Mouse (Mus musculus) adrenal gland, postnatal 4 days (tissue): ENCODE measurements around the gene Cd2bp2. TPM values are rescaled to one million over a fixed set of nuclear protein-coding genes. Genes with fewer than 3 reads are reported as not detected.

Source experiments
- DNase-seq, 2 experiments: peaks; one replicate each; pipeline ENCODE4 v3.0.0; 2021 to 2022; ENCODE audit warnings: low spot score in 2 of 2, mixed read lengths in 2 of 2
- total RNA-seq, 2 experiments: library from RNA; stranded (reverse); gene quantifications; 2 replicates each; pipeline ENCODE4 v1.2.3; 2021

Cd2bp2 gene
- total RNA-seq, 2 experiments from 2014 or later: 77.6 to 84.4 TPM

DNA sequence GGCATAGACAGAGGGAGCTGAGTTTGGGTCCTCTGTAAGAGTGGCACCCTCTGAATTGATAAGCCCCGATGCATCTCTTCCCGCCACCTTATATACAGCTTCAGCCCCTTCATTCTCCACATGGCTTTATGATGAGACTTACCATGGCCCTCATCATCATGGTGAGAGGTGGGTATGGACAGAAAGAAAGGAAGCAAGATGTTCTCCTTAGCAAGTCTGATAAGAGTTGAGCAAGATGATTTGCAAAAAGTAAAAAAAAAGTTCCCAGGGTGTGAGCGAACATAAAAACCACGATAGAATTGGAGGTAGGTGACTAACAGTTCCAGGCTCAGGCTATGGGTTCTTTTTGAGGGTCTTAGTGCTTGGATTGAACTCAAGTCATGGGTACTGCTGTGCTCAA is 22.8 kb upstream of the Cd2bp2 start:
- no peak for DNase-seq

DNA sequence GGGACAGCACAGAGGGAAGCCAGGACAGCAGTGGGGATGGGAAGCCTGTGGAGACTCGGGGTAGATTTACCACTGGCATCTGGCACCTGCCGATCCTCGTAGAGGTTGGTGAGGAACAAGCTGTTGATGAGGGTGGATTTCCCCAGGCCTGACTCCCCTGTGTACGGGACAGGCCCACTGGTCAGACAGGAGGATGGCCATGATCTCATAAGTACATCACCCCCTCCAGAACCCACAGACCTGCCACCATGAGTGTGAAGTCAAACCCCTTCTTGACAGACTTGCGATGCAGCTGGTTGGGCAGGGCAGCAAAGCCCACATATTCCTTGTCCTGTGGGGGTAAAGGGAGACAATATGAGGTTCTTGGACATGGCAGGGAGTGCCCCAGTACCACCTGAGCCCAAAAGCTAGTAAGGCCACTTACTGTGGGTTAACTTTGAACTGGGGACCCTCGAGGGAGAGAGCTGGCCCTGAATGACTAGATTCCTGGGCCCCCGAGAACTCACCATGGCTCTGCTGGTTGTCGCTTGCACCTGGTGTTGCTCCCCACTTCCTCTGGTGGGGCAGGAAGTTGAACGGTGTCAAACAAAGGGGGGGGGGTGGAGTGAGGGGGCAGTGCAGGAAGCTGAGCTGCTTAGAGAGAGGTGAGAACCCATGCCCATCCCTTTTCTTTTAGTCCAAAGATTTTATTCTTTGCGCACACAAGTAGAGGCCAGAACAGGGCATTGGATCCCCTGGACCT is 22.2 kb upstream of the Cd2bp2 start:
- no peak for DNase-seq

DNA sequence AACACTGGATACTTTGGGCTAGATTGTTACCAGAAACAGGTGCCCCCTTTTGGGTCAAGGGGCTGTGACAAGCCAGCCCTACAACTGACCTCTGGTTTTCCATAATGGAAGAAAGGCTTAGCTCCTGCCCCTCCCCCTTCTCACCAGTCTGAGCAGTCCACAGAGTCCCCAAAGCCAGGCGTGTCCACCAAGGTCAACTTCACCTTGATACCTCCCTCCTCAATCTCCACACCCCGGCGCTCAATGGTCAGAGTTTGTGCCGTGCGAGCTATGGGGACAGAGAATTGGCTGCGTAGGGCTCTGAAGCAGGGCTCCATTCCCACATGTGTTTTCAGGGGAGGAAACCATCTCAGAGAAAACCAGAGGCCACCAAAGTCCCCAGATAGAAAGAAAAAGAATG is 21.6 kb upstream of the Cd2bp2 start:
- DNase-seq: no peak

DNA sequence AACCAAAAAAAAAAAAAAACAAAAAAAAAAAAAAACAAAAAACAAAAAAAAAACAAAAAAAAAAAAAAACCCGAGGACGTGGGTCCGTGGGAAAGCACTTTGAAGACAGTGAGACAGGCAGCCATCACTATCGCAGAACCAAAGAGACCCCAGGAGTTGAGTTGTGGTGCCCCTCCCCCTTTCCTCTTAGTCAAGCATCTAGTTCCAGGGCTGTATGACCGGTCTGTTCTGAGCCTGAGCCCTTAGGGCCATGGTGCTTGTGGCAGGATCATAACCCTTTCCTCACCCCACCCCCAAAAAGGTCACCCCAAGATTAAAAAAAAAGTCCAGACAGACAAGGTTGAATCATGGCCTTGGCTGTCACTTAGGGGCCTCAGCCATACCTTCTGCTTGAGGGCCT is 20.5 kb upstream of the Cd2bp2 start:
- DNase-seq: no peak

DNA sequence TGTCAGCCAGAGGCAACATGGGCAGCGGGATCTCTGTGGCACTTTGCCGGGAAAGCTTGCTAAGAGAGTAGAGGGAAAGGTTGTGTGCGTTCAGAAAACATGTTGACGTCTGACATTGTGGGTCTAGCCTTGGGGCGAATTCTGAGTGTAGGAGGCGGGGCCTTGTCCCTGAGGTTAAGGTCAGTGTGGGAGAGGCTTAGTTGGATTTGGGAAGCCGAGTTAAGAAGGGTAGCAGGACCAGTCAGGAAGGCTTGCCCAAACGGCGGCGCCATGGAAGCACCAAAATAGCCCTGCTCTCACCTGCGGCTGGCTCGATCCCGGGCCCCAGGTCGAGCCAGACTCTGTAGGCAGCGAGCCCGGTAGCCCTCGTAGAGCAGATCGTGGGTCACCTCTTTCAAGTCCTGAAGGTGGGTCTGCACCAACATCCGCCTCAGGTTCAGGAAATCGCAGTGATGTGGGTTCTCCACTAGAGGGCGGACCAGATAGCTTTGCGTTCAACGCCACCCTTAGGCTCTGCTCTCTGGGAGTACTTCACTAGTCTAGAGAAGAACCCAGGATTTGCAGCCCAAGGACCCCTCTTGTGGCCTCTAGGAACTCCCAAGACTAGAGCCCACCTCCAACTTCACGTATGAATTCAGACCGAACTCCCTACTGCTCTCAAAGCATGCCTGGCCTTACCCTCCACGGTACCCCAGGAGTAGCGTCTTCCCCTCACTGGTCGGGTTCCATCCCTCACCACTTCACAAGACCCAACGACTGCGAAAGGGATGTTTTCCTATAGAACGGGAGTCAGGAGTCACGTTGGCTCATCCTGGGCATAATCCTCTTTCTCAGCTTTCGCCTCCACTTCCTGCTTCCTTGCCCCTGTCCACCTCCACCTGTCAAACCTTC is 19.4 kb upstream of the Cd2bp2 start:
- peak in 1 of 2 experiments; percentile 43 for DNase-seq

DNA sequence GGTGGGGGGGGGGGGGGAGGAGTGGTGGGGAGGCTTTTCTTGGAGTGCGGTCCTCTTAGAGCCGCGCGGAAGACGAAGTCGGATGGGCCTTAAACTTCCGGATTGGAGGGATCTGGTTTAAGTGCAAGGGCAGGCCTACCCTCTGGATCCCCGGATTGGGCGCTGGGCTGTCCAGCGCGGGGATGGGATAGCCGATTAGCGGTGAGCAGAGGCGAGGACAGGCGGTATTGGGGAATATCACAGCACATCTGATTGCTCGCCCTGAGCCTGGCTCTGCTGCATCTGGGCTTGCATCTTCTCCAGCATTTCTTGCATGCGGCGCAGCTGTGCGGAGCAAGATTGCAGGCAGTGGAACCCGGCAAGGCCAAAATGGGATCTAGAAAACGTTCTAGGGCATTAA is 18.7 kb upstream of the Cd2bp2 start:
- no peak for DNase-seq

DNA sequence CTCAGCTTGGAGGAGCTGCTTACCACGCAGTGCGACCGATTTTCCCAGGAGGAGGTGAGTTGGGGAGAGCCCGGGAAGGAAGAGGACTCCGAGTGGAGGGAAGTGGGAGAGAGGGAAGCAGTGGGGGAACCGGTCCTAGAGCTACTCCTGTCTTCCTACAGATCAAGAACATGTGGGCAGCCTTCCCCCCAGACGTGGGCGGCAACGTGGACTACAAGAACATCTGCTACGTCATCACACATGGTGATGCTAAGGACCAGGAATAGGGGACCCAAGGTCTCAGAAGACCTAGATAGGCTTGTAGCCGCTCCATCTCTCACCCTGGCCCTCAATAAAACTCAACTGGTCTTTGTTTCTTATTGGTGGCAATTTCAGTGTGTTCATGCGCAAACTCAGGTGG is 18.1 kb upstream of the Cd2bp2 start:
- no peak for DNase-seq

DNA sequence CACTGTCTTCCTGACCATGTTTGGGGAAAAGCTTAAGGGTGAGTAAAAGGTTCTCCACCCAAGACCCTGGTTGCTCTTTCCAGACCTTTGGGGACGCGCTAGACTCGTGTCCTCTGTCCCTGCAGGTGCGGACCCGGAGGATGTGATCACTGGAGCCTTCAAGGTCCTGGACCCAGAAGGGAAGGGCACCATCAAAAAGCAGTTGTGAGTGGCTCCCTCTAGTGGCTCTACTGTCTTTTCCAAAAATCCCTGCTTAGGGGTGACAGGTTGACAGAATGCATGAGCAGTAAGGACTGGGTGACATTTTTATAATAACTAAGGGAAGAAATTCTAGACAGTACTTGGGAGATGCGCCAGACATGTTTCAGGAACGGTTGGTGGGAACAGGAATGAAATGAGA is 17.6 kb upstream of the Cd2bp2 start:
- DNase-seq: no peak

DNA sequence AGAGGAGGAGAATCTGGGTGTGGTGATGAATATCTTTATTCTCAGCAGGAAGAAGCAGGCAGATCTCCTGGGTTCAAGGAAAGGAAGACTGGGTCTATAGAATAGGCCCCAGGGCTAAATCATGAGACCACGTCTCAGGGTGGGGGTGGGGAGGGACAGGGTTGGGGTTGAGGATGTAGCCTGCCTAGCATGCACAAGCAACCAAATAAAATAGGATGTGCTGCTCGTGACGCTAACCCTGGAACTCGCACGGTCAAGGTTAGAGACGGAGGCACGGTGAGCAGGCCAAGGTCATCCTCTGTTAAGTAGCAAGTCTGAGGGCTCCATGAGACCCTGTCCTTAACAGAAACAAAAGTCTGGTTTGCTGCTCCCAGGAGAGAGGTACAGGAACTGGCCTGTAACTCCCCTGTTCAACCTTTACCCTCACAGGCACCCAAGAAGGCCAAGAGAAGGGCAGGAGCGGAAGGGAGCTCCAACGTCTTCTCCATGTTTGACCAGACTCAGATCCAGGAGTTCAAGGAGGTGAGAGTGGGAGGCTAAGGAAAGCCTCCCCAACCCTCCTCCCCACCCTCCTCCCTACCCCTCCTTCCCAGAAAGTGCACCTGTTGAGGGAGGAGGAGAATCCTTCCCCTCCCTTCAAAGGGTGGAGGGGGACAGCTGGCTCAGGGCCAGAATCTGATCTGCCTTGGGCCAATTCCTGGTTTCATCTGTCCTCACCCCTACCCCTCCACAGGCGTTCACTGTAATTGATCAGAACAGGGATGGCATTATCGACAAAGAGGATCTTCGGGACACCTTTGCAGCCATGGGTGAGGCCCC is 16.8 kb upstream of the Cd2bp2 start:
- DNase-seq: no peak

DNA sequence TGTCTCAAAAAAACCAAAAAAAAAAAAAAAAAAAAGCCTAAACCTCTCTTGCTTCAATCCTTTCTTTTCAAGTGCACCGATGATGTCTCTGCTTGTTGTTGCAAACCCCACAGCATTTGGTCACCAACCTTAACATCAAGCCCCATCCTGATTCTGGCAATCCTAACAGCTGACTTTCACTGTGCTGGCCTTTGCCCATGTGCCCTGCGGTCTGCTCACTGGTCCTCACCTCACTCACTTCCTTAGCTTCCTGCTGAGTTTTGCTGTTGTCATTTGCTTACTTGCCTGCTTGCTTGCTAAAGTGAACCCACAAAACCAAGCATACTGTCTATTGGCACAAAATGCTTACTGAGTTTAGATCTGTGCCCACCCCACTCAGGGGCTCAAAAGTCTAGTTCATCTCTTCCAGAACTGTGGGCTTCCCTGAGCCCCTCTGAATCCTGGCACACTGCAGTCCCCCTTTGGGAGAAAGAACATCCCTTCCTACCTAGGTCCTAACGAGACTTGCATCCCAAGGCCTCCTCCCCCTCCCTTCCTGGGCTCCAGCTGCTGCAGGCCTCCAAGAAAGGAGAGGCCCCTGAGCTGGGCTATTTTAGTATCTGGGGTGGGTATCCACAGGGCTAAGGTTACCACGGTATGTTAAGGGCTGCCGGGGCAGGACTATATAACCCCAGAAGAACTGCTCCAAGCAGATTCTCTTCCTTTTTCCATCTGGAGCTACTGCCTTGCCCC is 15.3 kb upstream of the Cd2bp2 start:
- no peak for DNase-seq

DNA sequence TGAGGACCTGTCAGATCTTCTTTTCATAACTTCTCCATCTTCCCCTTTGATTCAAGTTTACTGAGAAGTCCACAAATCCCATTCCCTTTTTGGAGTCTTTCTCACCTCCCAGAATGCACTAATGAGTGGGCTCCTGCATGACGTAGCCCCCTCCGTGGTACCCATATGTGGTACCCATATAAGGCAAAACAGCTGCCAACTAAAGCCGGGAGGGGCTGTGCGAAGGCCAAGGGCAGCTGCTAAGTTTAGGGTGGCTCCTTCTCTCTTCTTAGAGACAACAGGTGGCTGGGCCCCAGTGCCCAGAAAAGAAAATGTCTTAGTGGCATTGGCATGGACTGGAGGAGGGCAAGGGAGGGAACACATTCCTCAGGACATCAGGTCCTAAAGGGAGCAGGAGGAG is 14.4 kb upstream of the Cd2bp2 start:
- DNase-seq: no peak

DNA sequence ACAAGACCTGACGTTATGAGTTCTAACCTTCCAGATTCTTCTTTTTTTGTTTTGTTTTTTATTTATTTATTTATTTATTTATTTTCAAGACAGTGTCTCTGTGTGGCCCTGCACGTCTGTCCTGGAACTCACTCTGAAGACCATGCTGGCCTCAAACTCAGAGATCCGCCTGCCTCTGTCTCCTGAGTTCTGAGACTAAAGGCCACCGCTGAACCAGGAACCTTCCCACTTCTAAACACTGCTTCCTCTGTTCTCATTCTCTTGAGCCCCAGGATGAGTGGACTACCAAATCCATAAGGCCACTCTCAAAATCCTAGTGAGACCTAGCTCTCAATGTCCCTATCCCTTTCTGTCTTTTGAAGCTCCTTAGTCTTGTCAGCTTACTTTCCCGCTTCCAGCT is 14.0 kb upstream of the Cd2bp2 start:
- no peak for DNase-seq

DNA sequence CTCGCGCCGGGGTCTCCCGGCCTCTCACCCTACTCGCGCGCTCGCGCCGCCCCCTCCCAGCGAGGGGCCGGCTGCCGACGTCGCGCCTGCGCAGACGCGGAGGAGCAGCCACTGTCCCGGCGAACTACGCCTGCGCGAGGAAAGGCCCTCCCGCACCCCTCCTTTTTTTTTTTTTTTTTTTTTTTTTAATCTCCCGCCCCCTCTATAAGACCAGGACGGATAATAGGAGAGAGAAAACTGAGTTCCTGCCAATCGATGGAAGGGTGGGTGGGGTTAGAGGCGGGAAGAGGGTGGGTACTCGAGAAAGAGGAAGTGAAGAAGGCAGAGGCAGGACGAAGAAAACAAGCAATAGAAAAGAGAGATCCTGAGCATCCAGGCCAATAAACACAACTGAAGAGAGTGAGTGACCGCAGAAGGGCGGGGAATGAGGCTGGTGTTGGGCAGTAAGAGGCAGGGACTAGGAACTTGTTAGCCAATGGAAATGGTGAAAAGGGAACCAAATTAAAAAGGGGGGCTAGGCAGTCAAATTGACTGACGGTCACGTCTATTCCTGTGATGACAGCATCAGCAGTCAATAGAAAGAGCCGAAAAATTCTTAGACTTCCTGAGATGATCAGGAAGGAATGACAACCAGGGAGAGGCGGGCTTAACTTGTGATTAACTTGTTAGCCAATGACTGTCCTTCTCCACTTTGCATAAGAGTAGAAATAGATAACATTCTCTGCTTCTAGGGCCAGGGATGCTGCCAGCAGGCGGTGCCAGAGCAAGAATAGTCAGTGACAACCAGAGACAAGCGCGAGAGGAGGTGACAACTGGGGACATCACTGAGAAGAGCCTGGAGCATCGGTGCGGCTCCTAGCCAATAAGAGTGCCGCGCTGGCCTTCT is 12.9 kb upstream of the Cd2bp2 start, which contains the start of gene Mylpf:
TSS of gene Mylpf (plus strand) at position 338 of the 886 bp plus-strand sequence.
- DNase-seq: peak; percentile 76 to 86

DNA sequence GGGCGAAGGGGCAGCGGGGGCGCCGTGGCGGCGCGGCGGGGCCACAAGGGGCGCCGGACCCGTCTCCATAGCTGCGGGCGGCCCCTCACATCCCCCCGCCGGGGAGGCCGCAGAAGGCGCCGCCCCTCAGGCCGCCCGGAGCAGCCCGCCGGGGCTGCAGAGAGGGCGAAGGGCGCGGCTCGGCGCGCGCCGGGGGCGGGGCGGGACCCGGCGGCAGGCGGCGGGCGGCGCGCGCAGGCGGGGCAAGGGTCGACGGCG is 12.4 kb upstream of the Cd2bp2 start, which contains the start of gene Tbc1d10b:
TSS of gene Tbc1d10b (minus strand) at position 174 of the 258 bp plus-strand sequence.
- DNase-seq: peak in 1 of 2 experiments; percentile 44

DNA sequence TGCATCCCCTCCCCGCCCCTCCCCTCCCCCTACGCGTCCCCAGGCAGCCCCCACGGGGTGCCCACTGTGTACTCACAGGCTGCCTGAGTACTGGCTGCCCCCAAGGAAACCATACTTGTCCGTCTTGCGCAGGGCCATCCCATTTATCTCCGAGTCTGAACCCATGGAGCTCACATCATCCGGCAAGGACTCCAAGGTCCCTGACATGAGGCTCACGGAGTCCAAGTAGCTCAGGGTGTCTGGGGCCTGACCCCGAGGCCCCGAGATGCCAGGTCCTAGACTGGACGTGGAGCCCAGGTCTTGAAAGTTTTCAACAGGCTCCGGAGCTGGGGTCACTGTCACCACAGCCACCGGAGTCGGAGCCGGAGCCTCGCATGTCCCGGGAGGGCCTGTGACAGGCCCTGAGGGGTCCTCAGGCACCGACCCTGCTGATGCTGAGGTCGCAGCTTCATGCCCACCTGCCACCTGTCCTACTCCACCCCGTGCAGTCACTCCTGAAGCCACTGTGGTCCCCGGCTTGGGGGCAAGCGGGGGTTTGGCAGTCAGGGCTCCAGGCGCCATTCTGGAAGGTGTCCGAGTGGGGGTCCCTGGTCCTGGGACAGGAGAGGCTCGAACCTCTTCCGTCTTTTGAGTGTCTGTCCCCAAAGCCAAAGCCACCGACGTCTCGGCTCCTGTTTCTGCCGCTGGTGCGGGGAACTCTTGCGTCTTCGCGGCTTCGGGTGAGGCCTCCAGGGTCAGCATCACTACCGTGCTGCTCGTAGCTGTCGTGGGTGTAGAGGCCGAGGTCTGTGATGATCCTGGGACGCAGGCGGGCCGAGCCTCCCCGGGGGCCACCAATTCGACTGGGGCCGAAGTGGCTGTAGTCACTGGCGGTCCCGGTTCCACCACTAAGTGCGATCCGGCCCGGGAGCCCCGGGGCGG is 11.8 kb upstream of the Cd2bp2 start:
- DNase-seq: peak in 1 of 2 experiments; percentile 27

DNA sequence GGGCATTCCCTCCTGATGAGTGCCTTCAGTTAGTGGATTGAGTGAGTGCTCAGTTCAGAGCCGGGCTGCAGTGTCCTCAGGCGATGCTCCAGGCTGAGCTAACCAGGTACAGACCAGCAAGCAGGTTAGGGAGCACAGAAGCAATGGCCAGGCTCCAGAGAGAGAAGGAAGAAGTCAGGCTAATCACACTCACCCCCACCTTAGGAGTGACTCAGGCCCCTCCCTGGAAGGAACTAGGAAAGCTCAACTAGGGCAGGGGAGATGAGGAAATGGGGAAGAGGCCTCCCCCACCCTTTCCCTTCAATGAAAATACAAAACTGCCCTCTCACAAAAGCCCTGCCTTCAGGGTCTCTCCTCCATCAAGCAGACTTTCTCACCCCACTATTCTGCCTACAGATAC is 10.8 kb upstream of the Cd2bp2 start:
- DNase-seq: no peak

DNA sequence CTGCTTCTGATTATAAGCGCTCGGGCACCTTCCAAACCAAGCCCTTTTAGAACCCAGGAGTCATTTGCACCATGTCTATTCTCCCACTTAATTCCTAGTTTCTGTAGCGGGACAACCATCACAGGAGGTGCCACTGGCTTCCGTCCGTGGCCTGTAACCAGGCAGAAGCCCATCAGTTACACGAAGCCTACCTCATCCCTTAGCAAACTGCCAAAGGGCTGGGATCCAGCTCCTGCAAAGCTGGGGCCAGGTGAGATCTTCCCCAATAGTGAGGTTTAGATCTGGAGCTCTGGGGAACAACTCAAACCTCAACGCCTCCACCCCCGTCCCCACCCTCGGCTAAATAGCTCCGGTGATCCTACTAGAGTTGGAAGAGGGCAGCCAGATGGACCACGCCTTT is 634 bp upstream of the Cd2bp2 start:
- no peak for DNase-seq

DNA sequence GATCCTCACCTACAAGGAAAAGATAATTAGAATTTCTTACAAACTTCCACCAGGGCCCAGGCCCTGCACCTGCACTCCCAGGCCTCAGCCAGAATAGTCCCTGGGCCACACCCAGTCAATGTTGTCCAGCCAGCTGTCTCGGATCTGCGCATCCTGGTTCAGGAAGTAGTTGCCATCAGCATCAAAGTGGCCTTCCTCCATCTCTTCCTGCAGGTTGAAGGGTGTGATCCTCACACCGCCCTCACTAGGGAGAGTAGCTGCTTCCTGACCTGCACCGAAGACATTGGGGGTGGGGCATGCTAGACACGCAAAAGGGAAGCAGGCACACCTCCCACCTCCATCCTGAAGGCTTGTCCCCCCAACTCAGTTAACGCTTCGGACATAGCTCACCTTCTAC is 1.2 kb downstream of the Cd2bp2 start:
- DNase-seq: no peak
